Mouse (Mus musculus) liver, embryonic 13.5 days (tissue): ENCODE measurements around the gene Tmem262. TPM values are rescaled to one million over a fixed set of nuclear protein-coding genes. Genes with fewer than 3 reads are reported as not detected.

Source experiments
- ATAC-seq: fragments of 200-750 bp; cut with Nextera tagmentation; 2 replicates; pipeline ENCODE4 v1.8.0; 2017; ENCODE audit warnings: low read depth, mild to moderate bottlenecking, moderate number of reproducible peaks, moderate library complexity
- DNase-seq: peaks from one replicate; pipeline ENCODE4 v3.0.0; 2022
- H3K27ac ChIP-seq: fragments of 300-500 bp; sonication (generic); 2 replicates; pipeline ENCODE4 v1.5.1; 2015; ENCODE audit warnings: moderate library complexity, mild to moderate bottlenecking, inconsistent platforms
- H3K27me3 ChIP-seq: fragments of 300-500 bp; sonication (generic); 2 replicates; pipeline ENCODE4 v1.6.1; 2015; ENCODE audit warnings: mild to moderate bottlenecking, inconsistent platforms
- H3K36me3 ChIP-seq: fragments of 300-500 bp; sonication (generic); 2 replicates; pipeline ENCODE4 v1.6.1; 2015; ENCODE audit warnings: mild to moderate bottlenecking, inconsistent platforms
- H3K4me1 ChIP-seq: fragments of 300-500 bp; sonication (generic); replicated peaks from 2 replicates; pipeline ENCODE4 v1.6.1; 2015; ENCODE audit warnings: inconsistent platforms
- H3K4me2 ChIP-seq: fragments of 300-500 bp; sonication (generic); 2 replicates; pipeline ENCODE4 v1.6.1; 2015; ENCODE audit warnings: inconsistent platforms, mild to moderate bottlenecking, moderate library complexity
- H3K4me3 ChIP-seq: fragments of 300-500 bp; sonication (generic); replicated peaks from 2 replicates; pipeline ENCODE4 v1.5.1; 2015; ENCODE audit warnings: mild to moderate bottlenecking, inconsistent platforms
- H3K9ac ChIP-seq: fragments of 300-500 bp; sonication (generic); 2 replicates; pipeline ENCODE4 v1.6.1; 2015; ENCODE audit warnings: mild to moderate bottlenecking, inconsistent platforms
- H3K9me3 ChIP-seq: fragments of 300-500 bp; sonication (generic); replicated peaks from 2 replicates; pipeline ENCODE4 v1.6.1; 2016; ENCODE audit warnings: inconsistent platforms
- WGBS: fragments of 180-500 bp; shearing (Covaris S2); methylation state at CpG from one replicate; pipeline ENCODE4 v1.1.7; 2015; ENCODE audit not compliant: insufficient replicate concordance; 5-methylcytosine and 5-hydroxymethylcytosine counted together
- polyA plus RNA-seq: library from polyadenylated mRNA; unstranded; fragments of >200 nt; fragmentation: Nextera tagmentation; extraction: Ambion mirVana; gene quantifications from 2 replicates; pipeline ENCODE4 v1.2.1, GENCODE M21; 2015

Tmem262 gene
- polyA plus RNA-seq, 1 experiment from 2014 or later = not detected

DNA sequence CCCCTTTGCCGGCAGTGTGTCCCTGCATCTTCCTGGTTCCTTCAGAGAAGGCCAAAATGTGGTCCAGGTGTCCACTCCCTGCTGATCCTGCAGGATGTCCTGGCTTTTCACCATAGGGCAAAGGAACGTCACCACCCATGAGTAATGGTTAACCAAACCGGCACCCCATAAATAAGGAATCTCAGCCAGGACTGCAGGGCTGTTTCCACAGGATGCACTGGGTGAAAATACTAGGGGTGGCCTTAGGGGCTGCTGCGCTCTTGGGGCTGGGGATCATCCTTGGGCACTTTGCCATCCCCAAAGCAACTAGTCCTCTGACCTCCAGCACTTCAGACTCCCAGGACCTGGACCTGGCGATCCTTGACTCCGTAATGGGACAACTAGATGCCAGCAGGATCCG, 25.8 kb downstream of the Tmem262 start, which contains the start of gene Naaladl1:
Naaladl1 (plus strand) TSS at position 197 of the 400 bp plus-strand sequence.
- peaks cover 57% of the 10 kb centered on the region for H3K4me1 ChIP-seq
- H3K27ac ChIP-seq = peak within 1 kb of the TSS; percentile 15; the same call in 1 of the 2 replicates
- H3K27me3 ChIP-seq = no peaks in the 10 kb centered on the region
- no peak for DNase-seq
- peak within 1 kb of the TSS; percentile 21; the same call in 1 of the 2 replicates for H3K4me2 ChIP-seq
- no peak for ATAC-seq
- H3K9ac ChIP-seq = no peak within 1 kb of the TSS
- no peaks in the 10 kb centered on the region for H3K36me3 ChIP-seq
- no peaks in the 10 kb centered on the region for H3K9me3 ChIP-seq
- no peak within 1 kb of the TSS for H3K4me3 ChIP-seq
- WGBS = 85% methylated on average over 7 of the region's 7 CpGs

DNA sequence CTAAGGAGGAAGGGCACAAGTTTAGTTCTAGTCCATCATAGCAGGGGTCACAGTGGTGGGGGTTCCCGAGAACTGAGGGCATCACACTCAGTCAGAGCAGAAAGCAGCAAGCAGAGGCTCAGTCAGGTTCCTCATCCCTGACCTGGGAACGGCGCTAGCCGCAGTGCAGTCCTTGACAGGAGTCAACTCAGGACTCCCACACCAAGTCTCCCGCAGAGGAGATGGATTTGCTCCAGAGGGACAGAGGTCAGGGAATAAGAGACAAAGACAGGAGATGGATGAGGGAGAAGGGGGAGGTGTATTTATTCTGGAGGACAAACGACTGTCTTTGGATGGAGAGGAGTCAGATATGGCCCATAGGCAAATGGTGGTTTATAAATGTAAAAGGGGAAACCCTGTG, 33.3 kb downstream of the Tmem262 start:
- Histone ChIP-seq H3K27me3 (no peaks in the 10 kb centered on the region), H3K4me1 (peaks cover 18% of the 10 kb centered on the region), H3K36me3 (peaks cover 27% of the 10 kb centered on the region), H3K4me2 (no peak overlapping the region), H3K9me3 (no peaks in the 10 kb centered on the region), H3K9ac (no peak overlapping the region), H3K4me3 (no peak overlapping the region), H3K27ac (no peak overlapping the region)
- DNase-seq (no peak), ATAC-seq (no peak)
- 57% methylated on average over 6 of the region's 6 CpGs for WGBS

DNA sequence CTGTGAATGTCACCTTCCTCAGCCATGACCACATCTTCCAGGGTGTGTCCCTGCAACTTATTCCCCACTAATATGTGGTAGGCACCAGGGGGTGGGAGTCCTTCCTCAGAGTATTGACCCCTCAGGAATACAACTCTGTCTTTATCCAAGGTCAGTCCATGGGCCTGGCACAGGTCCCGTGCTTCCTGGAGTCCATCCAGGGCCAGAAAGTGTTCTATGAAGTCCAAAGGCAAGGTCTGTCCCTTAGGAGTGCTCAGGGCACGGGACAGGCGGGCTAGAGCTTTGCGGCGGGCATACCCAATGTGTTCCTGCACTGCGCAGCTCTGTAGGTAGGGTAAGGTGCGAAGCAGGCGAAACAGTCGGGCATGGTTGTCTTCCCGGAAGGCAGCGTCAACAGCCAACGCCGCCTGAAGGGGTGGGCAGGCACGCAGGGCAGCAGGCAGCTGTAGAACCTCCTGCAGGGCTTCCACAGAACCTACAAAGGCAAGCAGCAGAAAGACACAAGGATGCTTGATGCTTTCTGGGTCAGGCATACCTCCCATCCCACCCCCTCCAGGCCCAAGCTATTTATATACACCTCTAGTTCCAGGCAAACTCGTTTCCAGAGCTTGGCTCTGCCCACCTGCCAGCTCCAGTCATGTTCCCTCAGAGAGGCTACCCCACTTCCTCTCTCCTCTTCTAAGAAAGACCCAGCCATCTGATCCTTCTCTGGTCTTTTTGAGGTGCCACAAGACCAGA, 36.4 kb downstream of the Tmem262 start:
- 85% methylated on average over 15 of the region's 15 CpGs for WGBS
- H3K9ac ChIP-seq = peak overlapping the region; percentile 92

DNA sequence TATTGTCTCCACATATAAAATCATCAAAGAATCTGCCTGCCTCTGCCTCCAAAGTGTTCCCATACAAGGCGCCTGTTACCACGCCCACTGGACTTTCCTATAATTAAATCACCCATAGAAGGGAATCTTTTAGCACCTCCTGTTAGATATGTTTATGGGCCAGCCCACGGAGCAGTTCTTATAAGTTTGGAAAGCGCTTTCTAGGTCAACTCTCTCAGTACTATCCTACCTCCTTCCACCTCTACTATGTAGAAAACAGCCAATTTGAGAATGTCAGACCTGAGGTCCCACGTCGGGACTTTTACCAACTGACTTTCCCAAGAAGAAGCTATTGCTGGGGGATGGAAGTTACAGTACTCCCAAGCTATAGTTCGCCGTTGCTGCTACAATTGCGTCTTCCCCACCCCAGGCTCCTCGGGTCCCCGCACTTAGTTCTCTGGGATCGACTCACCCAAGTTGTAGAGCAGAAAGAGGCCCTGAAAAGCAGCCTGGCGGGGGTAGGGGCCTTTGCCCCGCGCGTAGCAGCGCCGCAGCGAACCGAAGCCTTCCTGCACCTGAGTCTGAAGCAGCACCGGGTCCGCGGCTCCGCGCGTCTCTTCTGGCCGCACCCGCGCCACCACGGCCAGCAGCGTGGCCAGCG, 37.6 kb downstream of the Tmem262 start:
- WGBS = 1% methylated on average over 32 of the region's 32 CpGs

More for the DNA sequence above, 36.4 kb downstream of the Tmem262 start:
- Histone ChIP-seq H3K27me3 (no peaks in the 10 kb centered on the region), H3K36me3 (peaks cover 46% of the 10 kb centered on the region), H3K4me1 (peaks cover 32% of the 10 kb centered on the region), H3K9me3 (no peaks in the 10 kb centered on the region), H3K27ac (no peak overlapping the region), H3K4me3 (peak overlapping the region; percentile 88), H3K4me2 (peak overlapping the region; percentile 99)
- DNase-seq (no peak), ATAC-seq (no peak)

DNA sequence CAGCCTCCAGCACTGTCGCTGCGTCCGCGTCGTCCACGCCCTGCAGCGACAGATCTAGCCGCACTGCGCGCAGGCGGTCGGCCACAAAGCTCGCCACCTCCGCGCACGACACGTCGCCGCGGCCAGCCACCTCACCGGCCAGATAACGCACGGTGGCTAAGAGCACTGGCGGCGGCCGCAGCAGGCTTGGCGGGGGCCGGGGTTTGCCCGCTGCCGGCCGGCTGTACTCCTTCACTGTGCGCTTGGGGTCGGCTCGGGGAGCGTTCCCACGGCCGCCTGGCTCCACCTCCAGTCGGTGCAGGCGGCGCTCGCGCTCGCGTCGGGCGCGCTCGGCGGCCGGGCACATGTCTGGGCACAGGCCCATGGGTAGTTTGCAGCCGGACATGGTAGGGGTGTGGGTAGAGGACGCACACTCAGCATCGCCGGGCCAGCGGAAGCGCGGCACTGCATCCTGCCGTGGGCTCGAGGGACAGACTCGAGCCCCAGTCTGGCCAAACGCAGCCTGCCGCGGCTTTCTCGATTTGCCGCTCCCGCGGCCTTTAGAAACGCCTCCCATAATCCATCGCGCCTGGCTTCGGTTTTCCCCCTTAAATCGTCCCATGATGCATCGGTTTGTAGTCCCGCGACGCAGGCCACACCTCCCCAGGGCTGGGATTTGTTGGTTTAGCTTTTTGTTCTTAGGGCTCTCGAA, 38.3 kb downstream of the Tmem262 start, which contains the start of gene Sac3d1:
Sac3d1 (minus strand) TSS at position 665 of the 691 bp plus-strand sequence.
- H3K4me3 ChIP-seq = peak within 1 kb of the TSS; percentile 88
- no peaks in the 10 kb centered on the region for H3K9me3 ChIP-seq
- H3K4me2 ChIP-seq = peak within 1 kb of the TSS; percentile 99
- H3K36me3 ChIP-seq = peaks cover 55% of the 10 kb centered on the region
- H3K27me3 ChIP-seq = no peaks in the 10 kb centered on the region
- ATAC-seq (peak; percentile 82), DNase-seq (peak; percentile 83)
- peaks cover 36% of the 10 kb centered on the region for H3K4me1 ChIP-seq
- peak within 1 kb of the TSS; percentile 98 for H3K27ac ChIP-seq
- WGBS = under 1% methylated on average over 77 of the region's 77 CpGs
- peak within 1 kb of the TSS; percentile 92 for H3K9ac ChIP-seq

More for the DNA sequence above, 37.6 kb downstream of the Tmem262 start:
- H3K4me2 ChIP-seq = peak overlapping the region; percentile 99
- H3K4me1 ChIP-seq = peaks cover 32% of the 10 kb centered on the region
- H3K27me3 ChIP-seq = no peaks in the 10 kb centered on the region
- peaks cover 54% of the 10 kb centered on the region for H3K36me3 ChIP-seq
- H3K4me3 ChIP-seq = peak overlapping the region; percentile 88
- DNase-seq = no peak
- peak overlapping the region; percentile 92 for H3K9ac ChIP-seq
- ATAC-seq = no peak
- H3K9me3 ChIP-seq = no peaks in the 10 kb centered on the region
- peak overlapping the region; percentile 98 for H3K27ac ChIP-seq

DNA sequence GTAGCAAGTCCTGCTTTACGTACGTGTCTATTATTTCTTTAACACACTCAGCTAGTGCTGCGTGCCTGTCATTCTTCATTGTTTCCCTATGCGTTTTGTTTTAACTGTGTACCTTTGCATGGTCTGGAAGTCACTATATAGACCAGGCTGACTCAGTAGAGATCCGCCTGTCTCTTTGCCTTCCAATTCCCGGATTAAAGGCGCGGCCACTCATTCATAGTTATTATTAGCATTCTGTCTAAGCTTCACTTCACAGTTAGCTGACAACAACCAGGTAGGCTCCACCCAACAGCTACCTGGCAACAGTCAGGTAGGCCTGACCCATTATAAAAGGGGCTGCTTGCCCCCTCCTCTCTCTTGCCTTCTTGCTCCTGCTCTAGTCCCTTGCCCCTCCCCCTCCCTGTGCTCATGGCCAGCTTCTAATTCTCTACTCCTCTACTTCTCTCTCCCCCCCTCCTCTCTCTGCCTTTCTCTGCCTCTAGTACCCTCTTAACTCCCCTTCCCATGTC, 38.9 kb downstream of the Tmem262 start:
- DNase-seq (no peak), ATAC-seq (no peak)
- Histone ChIP-seq H3K4me2 (peak overlapping the region; percentile 99), H3K9me3 (no peaks in the 10 kb centered on the region), H3K27ac (peak overlapping the region; percentile 56), H3K9ac (peak overlapping the region; percentile 55), H3K4me1 (peaks cover 39% of the 10 kb centered on the region), H3K27me3 (no peaks in the 10 kb centered on the region), H3K36me3 (peaks cover 60% of the 10 kb centered on the region), H3K4me3 (peak overlapping the region; percentile 88)
- WGBS = 9% methylated on average over 8 of the region's 8 CpGs

DNA sequence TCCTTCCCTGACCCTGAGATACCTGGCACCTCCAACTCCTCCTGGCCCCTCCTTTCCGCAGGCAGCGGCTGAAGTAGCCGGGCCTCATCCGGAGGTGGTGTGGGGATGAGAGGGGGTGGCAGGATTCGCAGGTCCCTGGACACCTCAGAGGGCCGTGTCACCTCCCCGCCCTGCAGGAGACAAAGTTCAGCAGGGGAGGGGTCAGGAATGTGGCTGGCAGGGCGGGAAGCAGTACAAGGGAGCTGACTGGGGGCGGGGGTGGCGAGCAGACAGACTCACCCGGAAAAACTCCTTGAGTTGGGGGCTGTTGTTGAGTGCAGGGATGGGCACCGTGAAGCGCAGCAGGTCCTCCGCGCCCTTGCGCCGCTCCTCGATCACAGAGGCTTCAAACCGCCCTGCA, 41.9 kb downstream of the Tmem262 start:
- 57% methylated on average over 19 of the region's 19 CpGs for WGBS
- no peak for DNase-seq

DNA sequence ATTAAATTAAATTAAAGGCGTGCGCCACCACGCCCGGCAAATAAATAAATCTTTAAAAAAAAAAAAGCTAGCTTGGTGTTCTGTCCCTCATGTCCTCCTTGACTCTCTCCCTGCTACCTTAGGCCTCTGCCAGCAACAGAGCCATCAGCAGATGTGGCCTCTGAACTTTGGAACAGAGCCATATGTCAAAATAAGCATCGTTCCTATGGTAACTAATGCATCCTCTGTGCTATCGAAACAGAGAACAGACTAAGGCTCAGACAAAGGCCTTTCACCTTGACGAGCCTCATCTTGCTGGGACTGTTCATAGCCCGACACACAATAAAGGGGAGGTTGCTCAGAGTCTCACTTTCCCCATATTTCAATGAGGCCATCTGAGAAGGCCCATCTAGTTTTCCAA, 43.5 kb downstream of the Tmem262 start:
- WGBS = 80% methylated on average over 8 of the region's 8 CpGs
- Histone ChIP-seq H3K4me2 (no peak overlapping the region), H3K4me1 (peaks cover 36% of the 10 kb centered on the region), H3K4me3 (no peak overlapping the region), H3K27me3 (no peaks in the 10 kb centered on the region), H3K27ac (no peak overlapping the region; the same call in 1 of the 2 replicates), H3K9me3 (no peaks in the 10 kb centered on the region), H3K36me3 (peaks cover 37% of the 10 kb centered on the region), H3K9ac (no peak overlapping the region)
- DNase-seq (no peak), ATAC-seq (no peak)

More for the DNA sequence above, 41.9 kb downstream of the Tmem262 start:
- peak overlapping the region; percentile 16 for H3K4me3 ChIP-seq
- peak overlapping the region; percentile 45 for H3K4me2 ChIP-seq
- peaks cover 40% of the 10 kb centered on the region for H3K4me1 ChIP-seq
- ATAC-seq = no peak
- H3K27me3 ChIP-seq = no peaks in the 10 kb centered on the region
- H3K27ac ChIP-seq = peak overlapping the region; percentile 49
- 0 out of 2 replicates have a peak overlapping the region, but pooled peaks have one; percentile 7 for H3K9ac ChIP-seq
- no peaks in the 10 kb centered on the region for H3K9me3 ChIP-seq
- peaks cover 37% of the 10 kb centered on the region for H3K36me3 ChIP-seq

DNA sequence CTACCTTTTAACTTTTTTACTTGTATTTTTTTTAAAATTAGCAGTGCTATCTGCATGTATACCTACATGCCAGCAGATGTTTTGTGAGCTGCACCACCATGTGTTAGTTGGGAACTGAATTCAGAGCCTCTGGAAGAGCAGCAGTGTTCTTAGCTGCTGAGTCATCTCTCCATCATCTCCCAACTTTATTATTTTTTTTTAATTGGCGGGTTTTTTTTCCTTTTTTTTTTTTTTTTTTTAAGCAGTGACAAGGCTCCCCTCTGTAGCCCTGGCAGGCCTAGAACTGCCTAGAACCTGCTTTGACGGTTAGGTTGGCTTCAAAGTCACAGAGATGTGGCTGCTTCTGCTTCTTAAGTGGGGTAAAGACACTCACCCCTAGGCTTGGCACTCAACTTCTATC, 45.1 kb downstream of the Tmem262 start:
- Histone ChIP-seq H3K9ac (no peak overlapping the region), H3K36me3 (peaks cover 33% of the 10 kb centered on the region), H3K4me3 (no peak overlapping the region), H3K4me1 (peaks cover 41% of the 10 kb centered on the region), H3K4me2 (no peak overlapping the region), H3K27ac (peak overlapping the region; percentile 15; the same call in 1 of the 2 replicates), H3K27me3 (no peaks in the 10 kb centered on the region), H3K9me3 (no peaks in the 10 kb centered on the region)
- 64% methylated on average over 2 of the region's 2 CpGs for whole genome bisulfite sequencing
- DNase-seq (no peak), ATAC-seq (no peak)

DNA sequence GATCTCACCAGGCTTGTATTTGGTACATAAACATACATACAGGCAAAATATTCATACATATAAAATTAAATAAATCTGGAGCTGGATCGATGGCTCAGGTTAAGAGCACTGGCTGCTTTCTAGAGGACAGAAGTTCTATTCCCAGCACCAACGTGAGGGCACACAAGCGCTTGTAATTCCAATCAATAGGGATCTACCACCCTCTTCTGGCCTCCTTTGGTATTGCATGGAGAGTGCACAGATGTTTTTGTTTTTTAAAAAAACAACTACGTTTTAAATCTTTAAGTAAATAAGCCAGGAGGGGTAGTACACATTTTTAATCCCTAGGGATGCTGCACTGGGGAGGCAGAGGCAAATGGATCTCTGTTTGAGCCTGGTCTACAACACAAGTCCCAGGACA, 46.5 kb downstream of the Tmem262 start:
- ATAC-seq (no peak), DNase-seq (peak; percentile 52)
- peaks cover 19% of the 10 kb centered on the region for H3K36me3 ChIP-seq
- H3K4me3 ChIP-seq = peak overlapping the region; percentile 71
- H3K9me3 ChIP-seq = no peaks in the 10 kb centered on the region
- H3K27ac ChIP-seq = peak overlapping the region; percentile 96
- 15% methylated on average over 4 of the region's 4 CpGs for WGBS
- H3K4me2 ChIP-seq = peak overlapping the region; percentile 71
- no peaks in the 10 kb centered on the region for H3K27me3 ChIP-seq
- H3K4me1 ChIP-seq = peaks cover 50% of the 10 kb centered on the region
- peak overlapping the region; percentile 61 for H3K9ac ChIP-seq
